Mouse (Mus musculus) hindbrain, embryonic 15.5 days (tissue): Measurements from ENCODE around the gene Snupn. TPM values are rescaled to one million over a fixed set of nuclear protein-coding genes. Genes with fewer than 3 reads are reported as not detected.
"Not testable (repeated sequence)": the region's sequence is repeated elsewhere in the genome, so short reads cannot be mapped to it uniquely, and the experiment has no call there.

Experiments
- ATAC-seq: fragments of 200-750 bp; cut with Nextera tagmentation; 2 replicates; pipeline ENCODE4 v1.8.0; 2017; ENCODE audit warnings: low read depth, moderate number of reproducible peaks, moderate TSS enrichment; ENCODE audit not compliant: low FRiP score
- H3K27ac ChIP-seq: fragments of 300-500 bp; sonication (generic); replicated peaks from 2 replicates; pipeline ENCODE4 v1.5.1; 2015; ENCODE audit warnings: mild to moderate bottlenecking, inconsistent platforms
- H3K27me3 ChIP-seq: fragments of 300-500 bp; sonication (generic); 2 replicates; pipeline ENCODE4 v1.6.1; 2015; ENCODE audit warnings: control low read depth, inconsistent platforms
- H3K36me3 ChIP-seq: fragments of 300-500 bp; sonication (generic); 2 replicates; pipeline ENCODE4 v1.6.1; 2015; ENCODE audit warnings: control low read depth, inconsistent platforms
- H3K4me1 ChIP-seq: fragments of 300-500 bp; sonication (generic); replicated peaks from 2 replicates; pipeline ENCODE4 v1.6.1; 2015; ENCODE audit warnings: control low read depth, inconsistent platforms
- H3K4me2 ChIP-seq: fragments of 300-500 bp; sonication (generic); 2 replicates; pipeline ENCODE4 v1.6.1; 2015; ENCODE audit warnings: moderate library complexity, mild to moderate bottlenecking, inconsistent platforms
- H3K4me3 ChIP-seq: fragments of 300-500 bp; sonication (generic); 2 replicates; pipeline ENCODE4 v1.5.1; 2015; ENCODE audit warnings: mild to moderate bottlenecking, inconsistent platforms
- H3K9ac ChIP-seq: fragments of 300-500 bp; sonication (generic); 2 replicates; pipeline ENCODE4 v1.6.1; 2015; ENCODE audit warnings: inconsistent platforms
- H3K9me3 ChIP-seq: fragments of 300-500 bp; sonication (generic); 2 replicates; pipeline ENCODE4 v1.6.1; 2016; ENCODE audit warnings: control low read depth, inconsistent platforms
- WGBS: fragments of 180-500 bp; shearing (Covaris S2); methylation state at CpG from one replicate; pipeline ENCODE4 v1.1.7; 2015; 5-methylcytosine and 5-hydroxymethylcytosine counted together
- polyA plus RNA-seq: library from polyadenylated mRNA; unstranded; fragments of >200 nt; fragmentation: Nextera tagmentation; extraction: Ambion mirVana; gene quantifications from 2 replicates; pipeline ENCODE4 v1.2.1, GENCODE M21; 2015

The Snupn gene
- polyA plus RNA-seq: 27.6 and 27.8 TPM in 2 replicates

DNA sequence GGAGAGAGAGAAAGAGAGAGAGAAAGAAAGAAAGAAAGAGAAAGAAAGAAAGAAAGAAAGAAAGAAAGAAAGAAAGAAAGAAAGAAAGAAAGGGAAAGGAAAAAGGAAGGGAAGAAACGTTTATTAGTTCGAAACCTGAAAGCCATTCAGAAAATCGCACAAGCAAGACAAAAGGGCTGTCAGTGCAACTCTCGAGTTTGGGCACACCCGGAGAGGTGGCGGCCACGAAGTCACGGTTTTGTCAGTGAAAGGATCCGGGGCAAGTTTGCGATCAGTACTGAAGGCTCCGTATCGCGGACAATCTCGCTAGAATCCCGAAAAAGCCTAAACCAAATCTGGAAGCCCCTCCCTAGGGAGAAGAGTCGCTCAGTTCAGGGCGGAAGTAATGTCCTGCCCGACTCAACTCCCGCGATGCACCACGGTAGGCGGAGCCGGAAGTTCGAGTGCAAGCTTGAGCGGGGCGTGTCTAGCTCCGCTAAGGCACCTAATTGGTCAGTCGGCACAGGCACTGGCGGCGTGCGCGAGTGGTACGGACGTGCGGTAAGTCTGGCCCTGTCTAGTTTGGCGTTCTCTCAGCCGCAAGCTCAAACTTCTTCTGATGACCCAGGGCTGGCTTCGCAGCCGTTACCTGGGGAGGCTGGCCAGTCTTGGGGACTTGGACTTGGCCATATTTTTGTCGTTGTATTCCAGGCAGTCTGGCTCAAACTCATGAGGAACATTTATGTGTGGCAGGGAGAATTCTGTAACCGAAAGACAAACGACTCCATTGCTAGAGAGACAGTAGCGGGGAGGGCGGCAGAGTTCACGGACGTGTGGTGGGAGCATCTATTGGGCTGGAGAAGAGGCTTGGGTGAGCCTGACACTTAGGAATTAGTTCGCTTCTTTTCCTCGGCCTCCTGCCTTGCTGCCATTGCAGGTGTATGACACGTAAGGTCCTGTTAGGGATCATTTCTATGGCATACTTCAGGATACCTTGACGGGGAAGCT lies at the start of gene Snupn:
Snupn (plus strand) TSS at position 465 of the 987 bp plus-strand sequence.
- H3K4me1 ChIP-seq: peaks cover 12% of the 10 kb centered on the region
- H3K9me3 ChIP-seq: no peaks in the 10 kb centered on the region
- H3K9ac ChIP-seq: peak within 1 kb of the TSS; percentile 82
- WGBS: under 1% methylated on average over 50 of the region's 50 CpGs
- peak within 1 kb of the TSS; percentile 78 for H3K4me2 ChIP-seq
- H3K36me3 ChIP-seq: no peaks in the 10 kb centered on the region
- peak; percentile 100 for ATAC-seq
- peak within 1 kb of the TSS; percentile 76 for H3K4me3 ChIP-seq
- H3K27me3 ChIP-seq: no peaks in the 10 kb centered on the region
- H3K27ac ChIP-seq: peak within 1 kb of the TSS; percentile 88

GRCm38 (mm10) chr9:56901187-56901586 lies 49.5 kb upstream of the Snupn start:
- Histone ChIP-seq H3K27me3 (no peaks in the 10 kb centered on the region), H3K36me3 (no peaks in the 10 kb centered on the region), H3K9me3 (no peaks in the 10 kb centered on the region), H3K4me1 (no peaks in the 10 kb centered on the region), H3K4me2 (no peak overlapping the region), H3K4me3 (no peak overlapping the region), H3K27ac (no peak overlapping the region), H3K9ac (no peak overlapping the region)
- WGBS: 75% methylated on average over 8 of the region's 8 CpGs
- ATAC-seq: no peak

DNA sequence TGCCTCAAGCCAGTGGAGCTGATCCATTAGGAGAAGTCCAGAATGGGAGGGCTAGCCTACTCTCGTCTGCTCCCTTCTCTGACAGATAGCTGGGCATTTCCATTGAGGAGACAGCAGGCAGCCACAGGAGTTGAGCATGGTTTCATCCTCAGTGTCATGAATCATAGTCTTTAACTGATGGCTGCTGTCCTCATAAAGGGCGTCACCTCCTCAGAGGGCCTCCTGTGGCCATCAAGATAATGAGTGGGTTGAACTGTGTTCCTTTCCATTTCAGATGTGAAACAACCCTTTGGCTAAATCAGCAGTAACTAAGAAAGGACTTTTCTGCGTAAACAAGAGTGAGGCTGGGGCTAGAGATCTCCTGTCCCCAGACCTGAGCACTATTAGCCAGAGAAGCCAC lies 47.0 kb upstream of the Snupn start:
- no peak overlapping the region for H3K4me2 ChIP-seq
- 80% methylated on average over 3 of the region's 3 CpGs for WGBS
- H3K9me3 ChIP-seq: no peaks in the 10 kb centered on the region
- H3K27ac ChIP-seq: no peak overlapping the region
- no peaks in the 10 kb centered on the region for H3K4me1 ChIP-seq
- no peak for ATAC-seq
- H3K36me3 ChIP-seq: no peaks in the 10 kb centered on the region
- H3K27me3 ChIP-seq: no peaks in the 10 kb centered on the region
- H3K9ac ChIP-seq: no peak overlapping the region
- no peak overlapping the region for H3K4me3 ChIP-seq

GRCm38 (mm10) chr9:56907549-56907948 lies 43.1 kb upstream of the Snupn start:
- H3K4me1 ChIP-seq: no peaks in the 10 kb centered on the region
- no peak for ATAC-seq
- no peak overlapping the region for H3K9ac ChIP-seq
- no peaks in the 10 kb centered on the region for H3K9me3 ChIP-seq
- H3K27ac ChIP-seq: no peak overlapping the region
- no peak overlapping the region for H3K4me3 ChIP-seq
- H3K36me3 ChIP-seq: no peaks in the 10 kb centered on the region
- no peaks in the 10 kb centered on the region for H3K27me3 ChIP-seq
- whole genome bisulfite sequencing: 85% methylated on average over 9 of the region's 9 CpGs
- no peak overlapping the region for H3K4me2 ChIP-seq

- not testable (repeated sequence) for H3K9ac ChIP-seq, H3K9me3 ChIP-seq, H3K27ac ChIP-seq, H3K36me3 ChIP-seq, H3K4me2 ChIP-seq, H3K27me3 ChIP-seq, H3K4me1 ChIP-seq, H3K4me3 ChIP-seq, ATAC-seq
- WGBS: 44% methylated on average over 4 of the region's 4 CpGs
These were observed 40.7 kb upstream of the Snupn start for GRCm38 (mm10) chr9:56909991-56910390.

DNA sequence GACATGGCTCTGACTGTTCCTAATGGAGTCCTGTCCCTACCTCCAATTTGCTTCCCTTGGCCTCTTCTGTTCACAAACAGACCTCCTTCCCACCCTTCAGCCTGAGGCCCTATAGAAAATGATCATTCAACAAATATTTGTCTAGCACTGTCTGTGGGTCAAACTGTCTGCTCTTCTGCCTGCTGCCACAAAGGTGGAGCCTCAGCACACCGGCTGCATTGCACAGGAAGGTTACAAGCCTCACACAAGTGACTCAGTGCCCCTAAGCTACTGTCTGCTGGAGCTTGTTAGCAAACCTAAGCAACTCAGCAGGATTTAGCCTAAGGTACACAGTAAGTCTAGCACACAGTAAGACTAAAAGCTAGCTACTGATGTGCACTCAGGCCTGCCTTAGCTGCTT lies 39.7 kb upstream of the Snupn start:
- WGBS: 74% methylated on average over 1 of the region's 1 CpGs
- no peak for ATAC-seq
- Histone ChIP-seq H3K9me3 (no peaks in the 10 kb centered on the region), H3K36me3 (no peaks in the 10 kb centered on the region), H3K27me3 (no peaks in the 10 kb centered on the region), H3K4me3 (no peak overlapping the region), H3K27ac (no peak overlapping the region), H3K4me1 (no peaks in the 10 kb centered on the region), H3K9ac (no peak overlapping the region), H3K4me2 (no peak overlapping the region)

GRCm38 (mm10) chr9:56913991-56914390 lies 36.7 kb upstream of the Snupn start:
- Histone ChIP-seq H3K27me3 (no peaks in the 10 kb centered on the region), H3K9me3 (no peaks in the 10 kb centered on the region), H3K36me3 (no peaks in the 10 kb centered on the region), H3K4me1 (no peaks in the 10 kb centered on the region), H3K4me2 (no peak overlapping the region), H3K27ac (no peak overlapping the region), H3K4me3 (no peak overlapping the region), H3K9ac (no peak overlapping the region)
- ATAC-seq: no peak
- WGBS: 89% methylated on average over 9 of the region's 9 CpGs

DNA sequence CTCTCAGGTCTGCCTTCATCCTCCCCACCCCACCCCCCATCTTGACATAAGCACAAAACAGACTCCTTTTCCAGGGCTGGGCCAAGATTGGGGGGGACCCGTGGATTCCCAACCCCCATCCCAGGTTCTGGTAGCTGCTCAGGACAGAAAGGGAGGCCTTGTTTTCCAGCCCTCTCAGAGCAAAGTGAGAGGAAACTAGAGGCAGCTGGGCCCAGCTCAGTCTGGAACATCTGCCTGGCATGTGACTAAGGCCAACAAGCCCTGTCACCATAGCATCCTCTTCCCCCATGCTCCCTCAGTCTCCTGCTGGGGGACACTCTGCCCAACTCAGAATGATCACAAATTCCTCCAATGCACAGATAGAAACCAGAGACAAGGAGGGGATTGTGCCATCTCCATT lies 35.6 kb upstream of the Snupn start:
- 95% methylated on average over 1 of the region's 1 CpGs for WGBS
- Histone ChIP-seq H3K27me3 (no peaks in the 10 kb centered on the region), H3K9ac (no peak overlapping the region), H3K4me1 (no peaks in the 10 kb centered on the region), H3K4me3 (no peak overlapping the region), H3K9me3 (no peaks in the 10 kb centered on the region), H3K27ac (no peak overlapping the region), H3K36me3 (no peaks in the 10 kb centered on the region), H3K4me2 (no peak overlapping the region)
- ATAC-seq: no peak

DNA sequence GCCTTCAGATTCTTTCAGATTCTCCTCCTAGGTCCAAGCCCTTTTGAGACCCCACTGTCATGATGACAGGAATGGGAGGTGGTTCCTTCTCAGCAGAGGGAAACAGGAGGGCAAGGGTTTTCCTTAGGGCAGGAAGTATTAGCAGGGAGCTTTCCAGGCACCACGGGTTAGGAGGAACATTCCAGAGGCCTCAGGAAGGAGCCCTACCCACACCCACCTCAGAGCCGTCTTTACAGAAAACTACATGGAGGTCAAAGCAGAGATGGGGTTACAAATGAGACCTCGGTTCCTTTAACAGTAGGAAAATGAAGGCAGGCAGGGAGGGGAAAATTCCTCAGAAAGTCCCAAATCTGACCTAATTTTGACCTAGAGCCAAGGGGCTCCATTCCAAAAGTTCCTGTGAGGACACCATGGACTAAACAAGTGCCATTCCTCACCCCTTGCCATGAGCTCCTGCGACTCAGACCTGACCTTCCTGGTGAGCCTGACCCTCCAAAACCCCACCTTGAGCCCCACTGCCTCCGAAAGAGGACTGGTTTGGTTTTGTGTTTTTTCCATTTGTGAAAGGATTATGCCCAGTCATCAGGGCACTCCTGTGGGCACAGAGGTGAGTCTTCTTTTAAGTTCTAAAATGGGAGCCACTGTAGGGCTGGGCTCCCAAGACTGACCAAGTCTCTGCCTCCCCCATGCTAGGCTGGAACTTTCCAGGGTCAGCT lies 34.8 kb upstream of the Snupn start:
- H3K36me3 ChIP-seq: no peaks in the 10 kb centered on the region
- no peak for ATAC-seq
- H3K4me3 ChIP-seq: no peak overlapping the region
- no peaks in the 10 kb centered on the region for H3K27me3 ChIP-seq
- no peaks in the 10 kb centered on the region for H3K9me3 ChIP-seq
- WGBS: 91% methylated on average over 5 of the region's 5 CpGs
- no peak overlapping the region for H3K27ac ChIP-seq
- H3K4me2 ChIP-seq: no peak overlapping the region
- no peak overlapping the region for H3K9ac ChIP-seq
- no peaks in the 10 kb centered on the region for H3K4me1 ChIP-seq

- 77% methylated on average over 2 of the region's 2 CpGs for WGBS
- H3K27ac ChIP-seq: no peak overlapping the region
- H3K9ac ChIP-seq: no peak overlapping the region
- ATAC-seq: no peak
- no peaks in the 10 kb centered on the region for H3K27me3 ChIP-seq
- no peaks in the 10 kb centered on the region for H3K36me3 ChIP-seq
- H3K4me2 ChIP-seq: no peak overlapping the region
- no peaks in the 10 kb centered on the region for H3K4me1 ChIP-seq
- H3K9me3 ChIP-seq: no peaks in the 10 kb centered on the region
- H3K4me3 ChIP-seq: no peak overlapping the region
These were observed 33.5 kb upstream of the Snupn start for GRCm38 (mm10) chr9:56917131-56917530.

DNA sequence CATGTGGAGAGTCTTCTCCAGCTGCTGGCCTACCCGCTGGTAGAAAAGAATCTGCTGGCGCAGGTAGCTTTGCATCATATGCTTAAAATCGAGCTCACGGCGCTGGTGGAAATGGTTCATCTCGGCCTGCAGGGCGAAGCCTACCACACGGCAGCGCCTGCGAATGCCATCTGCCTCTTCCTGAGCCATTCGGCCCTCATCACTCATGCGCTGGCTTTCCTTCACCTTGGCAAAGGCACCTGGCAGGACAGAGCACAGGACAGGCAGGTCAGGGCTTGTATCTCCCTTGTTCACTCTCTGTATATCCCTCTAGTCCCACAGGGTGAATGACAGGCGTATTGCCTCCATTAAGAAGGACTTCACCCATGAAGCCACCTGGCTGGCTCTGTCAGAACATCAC lies 32.2 kb upstream of the Snupn start:
- H3K27ac ChIP-seq: no peak overlapping the region
- H3K4me3 ChIP-seq: no peak overlapping the region
- no peak for ATAC-seq
- no peaks in the 10 kb centered on the region for H3K27me3 ChIP-seq
- no peaks in the 10 kb centered on the region for H3K9me3 ChIP-seq
- H3K4me2 ChIP-seq: no peak overlapping the region
- no peak overlapping the region for H3K9ac ChIP-seq
- H3K36me3 ChIP-seq: no peaks in the 10 kb centered on the region
- 97% methylated on average over 13 of the region's 13 CpGs for WGBS
- no peaks in the 10 kb centered on the region for H3K4me1 ChIP-seq

GRCm38 (mm10) chr9:56922746-56923145 lies 27.9 kb upstream of the Snupn start:
- Histone ChIP-seq H3K27ac (no peak overlapping the region), H3K27me3 (0 out of 2 replicates have a peak, but pooled peaks cover 4% of the 10 kb centered on the region), H3K9ac (no peak overlapping the region), H3K4me3 (no peak overlapping the region), H3K4me1 (peaks cover 37% of the 10 kb centered on the region), H3K4me2 (0 out of 2 replicates have a peak overlapping the region, but pooled peaks have one; percentile 46), H3K9me3 (no peaks in the 10 kb centered on the region), H3K36me3 (no peaks in the 10 kb centered on the region)
- ATAC-seq: no peak
- 89% methylated on average over 4 of the region's 4 CpGs for WGBS
